Mouse (Mus musculus) forebrain, embryonic 14.5 days (tissue): ENCODE data around the gene Pcbd1. TPM values are rescaled to one million over a fixed set of nuclear protein-coding genes. Genes with fewer than 3 reads are reported as not detected.
"Not testable (repeated sequence)": the region's sequence is repeated elsewhere in the genome, so short reads cannot be mapped to it uniquely, and the experiment has no call there.

Experiments used
- ATAC-seq: fragments of 200-750 bp; cut with Nextera tagmentation; 2 replicates; pipeline ENCODE4 v1.8.0; 2017; ENCODE audit warnings: mild to moderate bottlenecking, moderate library complexity
- DNase-seq: peaks from one replicate; pipeline ENCODE4 v3.0.0-alpha.2; 2015; ENCODE audit warnings: low spot score
- H3K27ac ChIP-seq: fragments of 300-500 bp; sonication (generic); 2 replicates; pipeline ENCODE4 v1.5.1; 2014; ENCODE audit warnings: low read depth, mild to moderate bottlenecking, control low read depth, low read length, moderate library complexity
- H3K27me3 ChIP-seq: fragments of 300-500 bp; sonication (generic); replicated peaks from 2 replicates; pipeline ENCODE4 v1.6.1; 2014; ENCODE audit warnings: low read length, control low read depth, mixed read lengths; ENCODE audit not compliant: control insufficient read depth, insufficient read depth
- H3K36me3 ChIP-seq: fragments of 300-500 bp; sonication (generic); 2 replicates; pipeline ENCODE4 v1.6.1; 2014; ENCODE audit warnings: low read length, control low read depth; ENCODE audit not compliant: control insufficient read depth, insufficient read depth
- H3K4me1 ChIP-seq: fragments of 300-500 bp; sonication (generic); 2 replicates; pipeline ENCODE4 v1.6.1; 2014; ENCODE audit warnings: antibody characterized with exemption, low read length, control low read depth; ENCODE audit not compliant: control insufficient read depth, insufficient read depth
- H3K4me2 ChIP-seq: fragments of 300-500 bp; sonication (generic); 2 replicates; pipeline ENCODE4 v1.6.1; 2014; ENCODE audit warnings: mild to moderate bottlenecking, control low read depth, low read length
- H3K4me3 ChIP-seq: fragments of 300-500 bp; sonication (generic); 2 replicates; pipeline ENCODE4 v1.5.1; 2014; ENCODE audit warnings: low read depth, low read length, control low read depth
- H3K9ac ChIP-seq: fragments of 300-500 bp; sonication (generic); 2 replicates; pipeline ENCODE4 v1.6.1; 2014; ENCODE audit warnings: mild to moderate bottlenecking, low read length, control low read depth, moderate library complexity
- H3K9me3 ChIP-seq: fragments of 300-500 bp; sonication (generic); replicated peaks from 2 replicates; pipeline ENCODE4 v1.6.1; 2016; ENCODE audit warnings: low read length, control low read depth, mixed read lengths; ENCODE audit not compliant: control insufficient read depth
- WGBS: fragments of 180-500 bp; shearing (Covaris S2); extraction: QIAGEN DNeasy Blood & Tissue Kit; methylation state at CpG from one replicate; pipeline ENCODE4 v1.1.7; 2014; 5-methylcytosine and 5-hydroxymethylcytosine counted together
- polyA plus RNA-seq: library from polyadenylated mRNA; unstranded; fragments of >200 nt; fragmentation: Nextera tagmentation; extraction: Ambion mirVana; gene quantifications from 2 replicates; pipeline ENCODE4 v1.2.1, GENCODE M21; 2014

Gene Pcbd1
- polyA plus RNA-seq, 1 experiment from 2014 or later = 25.5 TPM

- Histone ChIP-seq H3K4me1 (no peaks in the 10 kb centered on the region; the same call in 1 of the 2 replicates), H3K36me3 (no peaks in the 10 kb centered on the region), H3K4me2 (no peak overlapping the region), H3K27me3 (no peaks in the 10 kb centered on the region), H3K27ac (no peak overlapping the region), H3K9ac (no peak overlapping the region), H3K4me3 (no peak overlapping the region), H3K9me3 (no peaks in the 10 kb centered on the region)
- WGBS = 94% methylated on average over 11 of the region's 11 CpGs
- no peak for DNase-seq
- ATAC-seq = no peak; the same call in 1 of the 2 replicates
Measured at GRCm38 (mm10) chr10:61080931-61081255, 8.2 kb upstream of the Pcbd1 start.

- DNase-seq (no peak), ATAC-seq (no peak)
- Histone ChIP-seq H3K4me2 (no peak overlapping the region), H3K9me3 (no peaks in the 10 kb centered on the region), H3K9ac (no peak overlapping the region), H3K27me3 (no peaks in the 10 kb centered on the region), H3K4me1 (peaks cover 11% of the 10 kb centered on the region; the same call in 1 of the 2 replicates), H3K36me3 (no peaks in the 10 kb centered on the region), H3K4me3 (no peak overlapping the region), H3K27ac (no peak overlapping the region)
- 90% methylated on average over 2 of the region's 2 CpGs for WGBS
Measured at GRCm38 (mm10) chr10:61085364-61085763, 3.8 kb upstream of the Pcbd1 start.

GRCm38 (mm10) chr10:61086502-61086901, 2.6 kb upstream of the Pcbd1 start:
- ATAC-seq (peak; percentile 74), DNase-seq (peak; percentile 72)

GRCm38 (mm10) chr10:61088468-61088867, 663 bp upstream of the Pcbd1 start:
- Histone ChIP-seq H3K4me3 (no peak overlapping the region), H3K27ac (no peak overlapping the region), H3K9me3 (no peaks in the 10 kb centered on the region), H3K4me1 (peaks cover 11% of the 10 kb centered on the region; the same call in 1 of the 2 replicates), H3K4me2 (no peak overlapping the region), H3K9ac (no peak overlapping the region), H3K36me3 (no peaks in the 10 kb centered on the region), H3K27me3 (no peaks in the 10 kb centered on the region)
- DNase-seq (no peak), ATAC-seq (no peak)
- WGBS = 95% methylated on average over 3 of the region's 3 CpGs

More at GRCm38 (mm10) chr10:61086502-61086901, 2.6 kb upstream of the Pcbd1 start:
- no peak overlapping the region for H3K4me2 ChIP-seq
- H3K4me1 ChIP-seq = peaks cover 11% of the 10 kb centered on the region; the same call in 1 of the 2 replicates
- H3K9ac ChIP-seq = no peak overlapping the region
- WGBS = 36% methylated on average over 3 of the region's 3 CpGs
- H3K4me3 ChIP-seq = no peak overlapping the region
- no peaks in the 10 kb centered on the region for H3K36me3 ChIP-seq
- no peaks in the 10 kb centered on the region for H3K27me3 ChIP-seq
- no peak overlapping the region for H3K27ac ChIP-seq
- no peaks in the 10 kb centered on the region for H3K9me3 ChIP-seq

GRCm38 (mm10) chr10:61091866-61092265, 2.7 kb downstream of the Pcbd1 start:
- Histone ChIP-seq H3K27me3 (no peaks in the 10 kb centered on the region), H3K9me3 (no peaks in the 10 kb centered on the region), H3K4me3 (no peak overlapping the region), H3K4me2 (no peak overlapping the region), H3K4me1 (peaks cover 9% of the 10 kb centered on the region; the same call in 1 of the 2 replicates), H3K27ac (no peak overlapping the region), H3K36me3 (no peaks in the 10 kb centered on the region), H3K9ac (no peak overlapping the region)
- WGBS = 81% methylated on average over 6 of the region's 6 CpGs
- no peak for DNase-seq
- no peak for ATAC-seq

- H3K9ac ChIP-seq = no peak overlapping the region
- H3K9me3 ChIP-seq = no peaks in the 10 kb centered on the region
- H3K4me3 ChIP-seq = no peak overlapping the region
- H3K4me1 ChIP-seq = no peaks in the 10 kb centered on the region
- no peaks in the 10 kb centered on the region for H3K27me3 ChIP-seq
- 92% methylated on average over 3 of the region's 3 CpGs for WGBS
- no peak for ATAC-seq
- no peak for DNase-seq
- H3K27ac ChIP-seq = no peak overlapping the region
- peaks cover 91% of the 10 kb centered on the region for H3K36me3 ChIP-seq
- no peak overlapping the region for H3K4me2 ChIP-seq
Measured at GRCm38 (mm10) chr10:61103564-61104114, 14.5 kb downstream of the Pcbd1 start.

GRCm38 (mm10) chr10:61114246-61114720, 25.2 kb downstream of the Pcbd1 start:
- H3K36me3 ChIP-seq = peaks cover 48% of the 10 kb centered on the region
- WGBS = 89% methylated on average over 2 of the region's 2 CpGs
- no peak overlapping the region for H3K27ac ChIP-seq
- H3K9me3 ChIP-seq = no peaks in the 10 kb centered on the region
- no peak overlapping the region for H3K4me3 ChIP-seq
- ATAC-seq (no peak), DNase-seq (no peak)
- H3K27me3 ChIP-seq = no peaks in the 10 kb centered on the region
- H3K9ac ChIP-seq = no peak overlapping the region
- H3K4me1 ChIP-seq = no peaks in the 10 kb centered on the region
- no peak overlapping the region for H3K4me2 ChIP-seq

GRCm38 (mm10) chr10:61121732-61122131, 32.6 kb downstream of the Pcbd1 start:
- not testable (repeated sequence) for H3K27me3 ChIP-seq, H3K4me1 ChIP-seq, H3K9ac ChIP-seq, H3K27ac ChIP-seq, H3K4me3 ChIP-seq, H3K9me3 ChIP-seq, H3K4me2 ChIP-seq, ATAC-seq, DNase-seq
- 91% methylated on average over 4 of the region's 4 CpGs for WGBS
- H3K36me3 ChIP-seq = peaks cover 24% of the 10 kb centered on the region

- ATAC-seq = no peak
- Histone ChIP-seq H3K36me3 (peaks cover 19% of the 10 kb centered on the region), H3K9me3 (no peaks in the 10 kb centered on the region), H3K4me1 (no peaks in the 10 kb centered on the region), H3K4me2 (no peak overlapping the region), H3K27ac (no peak overlapping the region), H3K27me3 (no peaks in the 10 kb centered on the region), H3K9ac (no peak overlapping the region), H3K4me3 (no peak overlapping the region)
- DNase-seq = no peak
- 94% methylated on average over 3 of the region's 3 CpGs for WGBS
Measured at GRCm38 (mm10) chr10:61123276-61123913, 34.3 kb downstream of the Pcbd1 start.
